Mouse (Mus musculus): ENCODE measurements around the gene Cachd1.

- TF ChIP-seq POLR2A (IDR thresholded peaks at IDR 0.05; ENCODE audit: insufficient read length, low read depth), result no peak
- TF ChIP-seq MAX (IDR thresholded peaks at IDR 0.05; ENCODE audit: low read depth), result no peak
- TF ChIP-seq MYOD1 (IDR thresholded peaks at IDR 0.05; ENCODE audit: control insufficient read depth in 1 of 3, insufficient read length in 2 of 3, low read depth in 2 of 3), result no peak
- TF ChIP-seq TCF3 (IDR thresholded peaks at IDR 0.05; ENCODE audit: insufficient read length, low read depth), result no peak
- TF ChIP-seq CEBPB (IDR thresholded peaks at IDR 0.05; ENCODE audit: insufficient read depth, poor library complexity, severe bottlenecking), result no peak
- no peak for TF ChIP-seq TCF12 (IDR thresholded peaks at IDR 0.05; ENCODE audit: insufficient read depth, poor library complexity, severe bottlenecking)
- no peak for TF ChIP-seq REST (IDR thresholded peaks at IDR 0.05; ENCODE audit: insufficient read depth, insufficient read length)
- no peak for TF ChIP-seq USF1 (IDR thresholded peaks at IDR 0.05; ENCODE audit: low read depth)
Observed at GRCm38 (mm10) chr4:100819238-100819637, 42.8 kb downstream of the Cachd1 start.
